Mouse (Mus musculus) CD4-positive, CD25-positive, alpha-beta regulatory T cell, adult 2 months (primary cell): ENCODE results near the gene Ibtk.
"Not testable (repeated sequence)": the region's sequence is repeated elsewhere in the genome, so short reads cannot be mapped to it uniquely, and the experiment has no call there.

Source experiments
- DNase-seq: peaks from one replicate; pipeline ENCODE4 v3.0.0-alpha.2; 2012; ENCODE audit warnings: low read depth, low spot score

Ibtk gene

GRCm38 (mm10) chr9:85749142-85749921 lies at the start of gene Ibtk:
Gene Ibtk (minus strand): TSS chr9:85749334.
- DNase-seq: peak; percentile 95

DNA sequence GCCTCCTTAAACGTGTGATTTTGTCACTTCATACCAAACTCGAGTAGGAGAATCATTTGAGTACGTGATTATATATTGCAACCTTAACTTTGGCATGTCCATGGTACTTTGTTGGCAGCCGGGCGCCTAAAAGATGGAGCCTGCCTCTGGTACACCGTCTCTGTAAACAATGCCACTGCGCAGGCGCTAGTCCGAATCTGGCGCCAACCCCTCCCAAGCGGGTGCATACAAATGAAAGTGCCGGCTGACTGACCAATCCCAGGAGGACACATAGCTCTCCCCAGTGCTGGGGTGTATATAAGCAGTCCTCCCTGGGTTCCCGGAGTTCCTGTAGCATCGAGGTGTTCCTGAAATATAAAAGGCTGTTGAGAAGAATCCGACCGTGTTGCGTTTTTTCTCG lies 42.4 kb upstream of the Ibtk start:
- not testable (repeated sequence) for DNase-seq

DNA sequence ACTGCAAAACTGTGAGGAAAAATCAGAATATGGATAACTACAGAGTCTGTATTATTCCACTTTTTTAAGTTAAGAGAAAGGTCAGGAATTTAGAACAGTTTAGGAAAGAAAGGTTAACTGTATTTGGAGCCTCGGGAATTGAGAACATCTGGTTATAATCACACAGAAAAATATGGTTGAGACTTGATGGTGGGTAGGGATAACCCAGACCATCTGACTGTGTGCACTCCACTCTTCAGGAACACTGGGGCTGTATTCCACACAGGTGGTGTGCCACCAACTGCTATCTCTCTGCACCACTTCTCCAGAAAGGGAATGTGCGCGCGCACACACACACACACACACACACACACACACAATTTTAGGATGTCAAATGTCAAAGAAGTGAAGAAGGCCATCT lies 31.1 kb upstream of the Ibtk start:
- DNase-seq: no peak

DNA sequence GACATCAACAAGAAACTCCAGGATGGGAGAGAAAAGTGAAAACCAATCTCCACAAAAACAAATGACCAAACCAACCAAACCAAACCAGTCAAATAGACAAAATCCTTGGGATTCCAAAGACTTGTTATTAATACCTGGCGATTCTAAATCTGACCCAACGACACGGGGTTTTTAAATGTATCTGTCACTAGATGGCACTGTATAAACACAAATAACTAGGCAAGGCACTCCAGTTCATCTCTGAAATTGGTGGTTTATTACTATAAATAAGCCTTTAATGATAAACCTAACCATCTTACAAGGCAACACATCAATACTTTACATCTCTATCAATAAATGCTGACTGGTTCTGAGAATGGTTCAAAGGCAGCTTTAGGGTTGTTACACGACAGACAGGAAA lies 30.3 kb upstream of the Ibtk start:
- DNase-seq: peak; percentile 45

- no peak for DNase-seq
These were observed 28.4 kb upstream of the Ibtk start for GRCm38 (mm10) chr9:85777544-85777943.

- DNase-seq: no peak
These were observed 23.1 kb upstream of the Ibtk start for GRCm38 (mm10) chr9:85772280-85772679.

DNA sequence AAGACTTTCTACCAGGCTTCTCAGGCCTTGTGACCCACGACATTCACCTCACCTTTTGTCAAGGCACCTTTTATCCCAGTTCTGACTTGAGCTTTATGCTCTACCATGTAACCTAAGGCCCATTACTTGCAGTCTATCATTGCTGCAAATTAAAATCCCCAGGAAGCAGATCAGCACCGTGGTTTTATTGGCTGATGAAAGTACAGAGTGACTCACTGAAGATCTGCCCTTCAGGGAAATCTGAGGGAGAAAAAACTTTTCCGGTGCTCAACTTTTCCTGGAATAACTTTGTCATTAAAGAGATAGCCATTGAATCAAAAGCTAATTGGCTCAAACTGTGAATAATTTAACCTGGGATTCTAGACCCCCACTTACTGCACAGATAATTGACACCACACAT lies 22.3 kb upstream of the Ibtk start:
- DNase-seq: no peak

- DNase-seq: no peak
These were observed 21.2 kb upstream of the Ibtk start for GRCm38 (mm10) chr9:85770369-85770768.

- DNase-seq: no peak
These were observed 20.1 kb upstream of the Ibtk start for GRCm38 (mm10) chr9:85769057-85769789.

DNA sequence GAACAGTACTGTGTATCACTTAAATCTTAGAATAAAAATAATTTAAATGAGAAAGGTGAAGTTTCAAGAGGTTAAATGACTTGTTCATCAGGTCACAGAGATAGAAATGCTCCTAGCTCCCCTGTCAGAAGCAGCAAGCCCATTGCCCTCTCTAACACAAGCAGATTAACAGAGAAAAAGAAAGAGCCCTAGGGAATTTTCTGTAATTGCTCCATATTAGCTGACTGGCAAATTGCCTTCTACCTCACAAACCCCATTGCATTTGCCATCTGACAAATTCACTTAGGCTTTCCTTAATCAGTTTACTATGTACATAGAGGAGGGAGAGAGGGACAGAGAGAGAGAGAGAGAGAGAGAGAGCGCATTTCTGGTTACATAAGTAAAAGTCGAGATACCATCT lies 18.1 kb upstream of the Ibtk start:
- no peak for DNase-seq

DNA sequence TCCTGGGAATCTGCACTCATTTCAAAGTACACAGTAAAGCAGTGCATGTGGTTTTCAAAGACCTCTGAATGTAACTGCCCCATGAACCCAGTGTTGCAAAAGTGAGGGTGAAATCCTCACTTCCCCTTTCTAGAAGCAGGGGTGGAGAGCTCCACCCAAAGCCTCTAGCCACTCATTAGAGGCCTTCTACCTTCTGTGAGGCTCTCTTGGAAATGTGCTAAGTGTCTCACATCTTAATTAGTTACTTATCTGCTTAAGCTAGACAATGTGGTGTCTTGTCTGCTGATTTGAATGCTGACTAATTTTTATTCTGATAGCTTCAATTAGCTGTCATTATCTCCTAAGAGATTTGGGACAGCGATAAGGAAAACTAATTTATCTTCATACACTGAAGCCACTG lies 13.3 kb upstream of the Ibtk start:
- no peak for DNase-seq

DNA sequence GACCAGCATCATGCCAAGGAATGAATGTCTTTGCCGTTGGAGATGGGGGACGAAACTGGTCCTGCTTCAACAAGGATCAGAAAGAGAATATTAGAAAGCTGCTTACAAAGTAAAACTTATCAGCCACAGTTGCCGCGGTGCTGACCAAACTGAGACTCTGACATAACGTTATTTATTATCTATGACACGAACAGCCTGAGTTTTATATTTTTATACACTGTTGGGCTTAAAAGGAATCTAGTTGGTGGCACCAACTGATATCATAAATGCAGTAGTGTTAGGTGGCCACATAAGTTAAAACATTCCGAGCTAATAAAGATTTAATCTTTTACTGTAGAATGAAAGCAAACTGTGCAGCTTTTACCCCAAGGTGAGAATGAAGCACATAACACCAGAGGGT lies 1.7 kb upstream of the Ibtk start:
- no peak for DNase-seq

DNA sequence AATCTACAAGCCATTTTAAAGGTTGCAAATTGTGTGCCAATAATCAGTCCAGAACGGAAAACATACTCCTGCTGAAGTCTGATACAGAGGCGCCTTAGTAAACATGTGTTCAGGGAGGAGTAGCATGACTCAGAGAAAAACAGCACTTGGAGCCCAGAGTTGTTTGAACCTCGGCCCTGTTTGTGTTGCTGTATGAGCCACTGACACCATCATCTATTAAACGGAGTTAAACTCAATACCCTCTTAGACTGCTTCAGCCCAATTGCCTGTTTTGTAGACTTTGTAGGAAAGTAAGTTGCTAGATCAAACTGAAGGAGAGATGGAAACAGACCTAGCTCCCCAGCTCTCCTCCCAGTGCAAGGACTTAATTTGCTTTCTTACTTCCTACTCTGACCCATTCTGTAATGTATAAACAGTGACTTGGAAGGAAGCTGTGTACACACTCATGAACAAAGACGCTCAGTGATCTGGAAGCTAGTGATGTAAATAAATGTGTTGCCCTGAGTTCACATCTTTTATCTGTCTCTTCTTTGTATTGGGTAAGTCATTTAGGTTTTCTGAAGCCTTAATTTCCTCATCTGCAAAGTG lies 882 bp upstream of the Ibtk start:
- no peak for DNase-seq

- DNase-seq: peak; percentile 91
These were observed 661 bp downstream of the Ibtk start for GRCm38 (mm10) chr9:85748204-85749141.

GRCm38 (mm10) chr9:85745566-85745965 lies 3.6 kb downstream of the Ibtk start:
- no peak for DNase-seq

DNA sequence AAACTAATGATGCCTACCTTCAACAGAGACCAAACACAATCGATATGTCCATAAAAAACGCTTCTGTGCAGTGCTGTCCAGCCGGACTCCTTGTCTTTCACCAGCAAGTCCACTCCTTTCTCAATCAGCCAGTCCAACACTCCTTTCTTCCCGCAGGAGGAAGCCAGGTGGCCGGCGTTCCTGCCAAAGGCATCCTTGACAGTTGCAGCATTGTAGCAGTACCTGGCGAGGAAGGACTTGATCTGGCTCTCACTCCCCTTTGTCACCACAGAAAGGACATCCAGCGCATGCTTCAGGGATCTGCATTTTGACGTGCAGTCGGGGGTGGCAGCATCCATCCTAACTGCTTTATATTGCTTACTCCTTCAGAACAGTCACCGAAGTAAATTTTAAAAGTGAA lies 5.8 kb downstream of the Ibtk start:
- no peak for DNase-seq

- no peak for DNase-seq
These were observed 7.0 kb downstream of the Ibtk start for GRCm38 (mm10) chr9:85742107-85742506.

DNA sequence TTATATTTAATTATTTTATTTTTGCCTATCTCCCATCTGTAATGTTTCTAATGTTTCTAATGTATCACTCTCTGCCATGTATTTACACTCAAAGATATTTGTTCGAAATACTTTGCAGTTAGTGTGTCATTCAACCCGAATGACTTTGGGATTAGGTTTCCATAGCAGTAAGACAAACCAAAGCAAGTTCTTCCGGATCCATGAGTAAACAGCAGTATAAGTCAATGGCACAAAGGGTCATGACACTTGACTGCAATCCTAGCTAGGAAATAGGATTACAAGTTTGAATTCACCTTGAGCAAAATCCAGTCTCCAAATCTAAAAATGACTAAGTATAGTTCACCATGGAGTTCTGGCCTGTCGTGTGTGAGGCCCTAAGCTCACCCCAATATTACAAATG lies 9.9 kb downstream of the Ibtk start:
- DNase-seq: no peak

- no peak for DNase-seq
These were observed 14.3 kb downstream of the Ibtk start for GRCm38 (mm10) chr9:85734821-85735220.

GRCm38 (mm10) chr9:85724078-85724477 lies 25.1 kb downstream of the Ibtk start:
- no peak for DNase-seq

GRCm38 (mm10) chr9:85717336-85717735 lies 31.8 kb downstream of the Ibtk start:
- no peak for DNase-seq

DNA sequence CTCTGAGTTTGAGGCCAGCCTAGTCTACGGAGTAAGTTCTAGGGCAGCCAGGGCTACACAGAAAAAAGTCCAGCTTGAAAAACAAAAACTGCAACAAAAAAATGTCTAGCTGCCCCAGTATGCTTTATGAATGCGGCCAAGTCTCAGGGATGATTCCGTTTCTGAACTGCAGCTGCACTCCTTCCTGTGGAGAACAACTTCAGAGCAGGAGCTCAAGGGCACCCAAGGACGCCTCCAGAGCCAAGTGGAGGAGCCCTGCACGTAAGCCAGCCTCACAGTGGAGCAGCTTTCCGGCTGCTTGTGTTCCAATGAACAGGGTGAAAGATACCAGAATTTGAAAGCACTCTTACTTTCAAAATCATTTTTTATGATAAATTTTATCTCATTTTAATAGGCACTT lies 41.8 kb downstream of the Ibtk start:
- DNase-seq: no peak
